Mouse (Mus musculus): ENCODE data around the gene Atf7. TPM values are rescaled to one million over a fixed set of nuclear protein-coding genes. Genes with fewer than 3 reads are reported as not detected.
A peak's percentile ranks its signal among the peaks of the same experiment; 100 is the strongest.

Gene Atf7
- polyA plus RNA-seq, 1 experiment from 2014 or later = 35.2 TPM

DNA sequence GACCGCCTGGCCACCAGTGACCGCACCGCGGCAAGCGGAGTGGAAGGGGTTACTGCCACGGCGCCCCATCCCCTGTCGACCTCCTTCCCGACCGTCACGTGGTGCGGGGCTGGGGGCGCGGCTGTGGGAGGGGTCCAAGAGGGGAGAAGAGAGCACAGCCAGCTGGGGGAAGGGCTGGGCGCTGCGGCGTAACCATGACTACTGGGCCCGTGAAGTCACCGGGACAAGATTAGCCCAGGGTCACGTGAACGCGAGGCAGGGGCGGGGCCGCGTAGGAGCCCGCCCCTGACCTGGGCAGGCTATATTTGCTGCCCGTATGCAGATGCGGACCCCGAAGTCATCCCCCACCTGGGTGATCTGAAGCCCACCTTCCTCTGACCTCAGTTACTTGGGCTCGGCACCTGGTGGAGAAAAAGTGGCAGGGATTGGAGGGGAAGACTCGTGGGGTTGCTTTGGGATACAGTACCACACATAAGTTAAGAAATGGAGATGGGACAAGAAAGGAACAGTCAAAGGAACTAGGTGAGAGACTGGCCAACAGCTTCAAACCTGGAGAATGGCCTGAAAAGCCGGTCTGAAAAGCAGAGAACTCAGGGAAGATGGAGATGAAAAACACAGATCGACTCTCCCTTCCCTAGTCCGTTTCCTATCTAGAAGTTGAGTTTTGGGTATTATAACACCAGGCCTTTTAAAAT is 114.5 kb downstream of the Atf7 start:
- H3K36me3 ChIP-seq = no peaks in the 10 kb centered on the region
- no peaks in the 10 kb centered on the region for H3K27me3 ChIP-seq (replicated peaks)
- H3K9ac ChIP-seq = peak overlapping the region; percentile 66
- H3K4me3 ChIP-seq (replicated peaks) = peak overlapping the region; percentile 70
- peak; percentile 94 for ATAC-seq (ENCODE audit: insufficient read depth, low FRiP score, low read depth)
- peak overlapping the region; percentile 95 for H3K4me2 ChIP-seq
- no peaks in the 10 kb centered on the region for H3K9me3 ChIP-seq
- peak overlapping the region; percentile 87 for H3K27ac ChIP-seq
- H3K4me1 ChIP-seq = peaks cover 30% of the 10 kb centered on the region
- WGBS = 4% methylated on average over 33 of the region's 34 CpGs

DNA sequence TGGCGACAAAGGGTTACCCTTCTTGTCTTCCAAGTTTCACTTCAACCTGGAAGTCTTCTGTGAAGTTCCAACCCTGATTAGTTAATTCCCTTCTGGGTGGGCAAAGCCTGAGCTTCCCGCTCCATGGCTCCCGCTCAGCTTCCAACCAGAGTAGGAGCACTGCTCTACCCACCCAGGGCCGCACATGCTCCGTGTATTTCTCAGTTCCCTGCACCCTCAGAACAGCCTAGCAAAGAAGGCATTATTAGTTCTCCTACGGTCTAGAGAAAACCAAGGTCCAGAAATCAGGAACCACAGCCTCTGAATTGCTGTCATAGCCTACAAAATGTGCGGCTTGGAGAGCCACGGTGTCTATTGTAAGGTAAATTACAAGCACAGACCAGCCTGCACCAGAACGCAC is 115.2 kb downstream of the Atf7 start:
- H3K27ac ChIP-seq = peak overlapping the region; percentile 87
- no peaks in the 10 kb centered on the region for H3K36me3 ChIP-seq
- H3K4me2 ChIP-seq = peak overlapping the region; percentile 95
- no peaks in the 10 kb centered on the region for H3K9me3 ChIP-seq
- H3K4me3 ChIP-seq (replicated peaks) = peak overlapping the region; percentile 70
- peak overlapping the region; percentile 66 for H3K9ac ChIP-seq
- peak; percentile 20; the same call in 1 of the 2 replicates for ATAC-seq (ENCODE audit: insufficient read depth, low FRiP score, low read depth)
- 4% methylated on average over 9 of the region's 9 CpGs for WGBS
- H3K27me3 ChIP-seq (replicated peaks) = no peaks in the 10 kb centered on the region
- peaks cover 24% of the 10 kb centered on the region for H3K4me1 ChIP-seq

DNA sequence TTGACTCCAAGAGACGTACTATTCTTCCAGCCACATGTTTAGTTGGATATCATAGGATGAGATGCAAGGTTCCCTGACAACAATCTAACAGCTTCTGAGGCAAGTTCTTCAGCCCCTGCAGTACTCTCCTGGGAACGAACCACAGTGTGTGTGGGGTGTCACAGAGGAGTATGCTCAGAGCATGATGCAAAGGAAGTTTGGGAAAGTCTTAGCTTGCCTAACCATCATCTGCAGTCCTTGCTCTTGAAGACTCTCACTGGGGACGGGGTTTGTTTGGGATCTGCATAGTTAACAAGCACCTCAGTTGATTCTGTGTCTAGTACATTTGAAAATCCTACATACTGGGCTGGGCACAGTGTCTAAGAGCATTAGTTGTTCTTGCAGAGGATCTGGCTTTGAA is 116.9 kb downstream of the Atf7 start:
- H3K9me3 ChIP-seq = no peaks in the 10 kb centered on the region
- no peak overlapping the region for H3K4me2 ChIP-seq
- H3K36me3 ChIP-seq = peaks cover 8% of the 10 kb centered on the region; the same call in 1 of the 2 replicates
- H3K27ac ChIP-seq = no peak overlapping the region
- no peak overlapping the region for H3K9ac ChIP-seq
- H3K4me3 ChIP-seq (replicated peaks) = no peak overlapping the region
- no peaks in the 10 kb centered on the region for H3K27me3 ChIP-seq (replicated peaks)
- WGBS = 77% methylated on average over 3 of the region's 3 CpGs
- no peak for ATAC-seq (ENCODE audit: insufficient read depth, low FRiP score, low read depth)
- H3K4me1 ChIP-seq = peaks cover 24% of the 10 kb centered on the region

DNA sequence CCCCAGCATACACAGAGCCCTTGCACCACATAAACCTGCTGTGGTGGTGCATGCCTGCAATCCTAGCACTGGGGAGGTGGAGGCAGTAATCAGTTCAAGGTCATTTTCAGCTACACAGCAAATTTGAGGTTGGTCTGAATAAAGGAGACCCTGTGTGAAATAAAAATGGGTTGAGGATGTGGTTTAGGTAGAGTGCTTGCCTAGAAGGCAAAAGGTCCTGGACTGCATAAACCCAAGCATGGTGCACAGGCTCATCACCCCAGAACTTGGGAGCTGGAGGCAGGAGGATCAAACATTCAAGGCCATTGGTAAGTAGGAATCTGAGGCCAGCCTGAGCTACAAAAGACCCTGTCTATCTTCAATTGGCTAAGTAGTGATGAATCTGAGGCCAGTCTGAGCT is 117.7 kb downstream of the Atf7 start:
- H3K27me3 ChIP-seq (replicated peaks) = no peaks in the 10 kb centered on the region
- no peak overlapping the region for H3K4me3 ChIP-seq (replicated peaks)
- H3K27ac ChIP-seq = no peak overlapping the region
- no peak overlapping the region for H3K9ac ChIP-seq
- ATAC-seq (ENCODE audit: insufficient read depth, low FRiP score, low read depth) = no peak
- H3K4me2 ChIP-seq = no peak overlapping the region
- no peaks in the 10 kb centered on the region for H3K9me3 ChIP-seq
- H3K36me3 ChIP-seq = peaks cover 15% of the 10 kb centered on the region
- H3K4me1 ChIP-seq = peaks cover 17% of the 10 kb centered on the region

DNA sequence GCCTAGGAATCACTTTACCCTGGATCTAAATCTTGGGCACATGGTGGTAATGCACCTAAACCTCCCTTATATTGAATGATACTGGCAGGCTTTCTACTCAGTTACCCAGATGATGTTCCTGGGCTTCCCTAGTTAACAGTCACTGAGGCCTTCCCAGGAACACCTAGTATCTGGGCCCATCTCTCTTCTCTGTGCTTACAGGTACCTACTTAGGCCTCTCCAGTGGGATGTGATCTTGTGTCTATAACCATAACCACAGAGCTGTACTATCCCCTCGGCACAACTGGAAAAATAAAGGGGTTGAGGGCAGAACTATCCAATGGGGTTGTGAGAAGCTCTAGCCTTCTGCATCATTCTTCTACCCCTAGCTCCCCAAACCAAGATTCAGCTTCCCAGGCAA is 118.4 kb downstream of the Atf7 start:
- Histone ChIP-seq H3K4me2 (no peak overlapping the region), H3K36me3 (peaks cover 21% of the 10 kb centered on the region), H3K27ac (no peak overlapping the region), H3K9me3 (no peaks in the 10 kb centered on the region), H3K4me3 (replicated peaks) (no peak overlapping the region), H3K9ac (no peak overlapping the region), H3K4me1 (peaks cover 12% of the 10 kb centered on the region), H3K27me3 (replicated peaks) (no peaks in the 10 kb centered on the region)
- ATAC-seq (ENCODE audit: insufficient read depth, low FRiP score, low read depth) = no peak
- 82% methylated on average over 1 of the region's 1 CpGs for WGBS

DNA sequence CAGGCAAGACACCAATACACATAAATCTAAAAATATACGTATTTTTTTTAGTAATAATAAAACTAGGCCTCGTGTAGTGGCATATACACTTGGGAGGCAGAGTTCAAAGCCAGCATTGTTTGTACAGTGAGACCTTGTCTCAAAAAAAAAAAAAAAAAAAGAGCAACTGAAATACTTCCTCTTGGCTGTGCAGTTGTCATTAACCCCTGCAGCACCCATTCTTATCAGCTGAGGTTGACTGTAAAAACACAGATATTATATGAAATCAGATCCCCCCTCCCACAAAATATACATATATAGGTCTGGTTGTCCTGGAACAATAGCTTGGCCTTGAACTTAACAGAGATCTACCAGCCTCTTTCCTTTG is 118.8 kb downstream of the Atf7 start:
- ATAC-seq (ENCODE audit: insufficient read depth, low FRiP score, low read depth) = no peak
- 17% methylated on average over 2 of the region's 2 CpGs for WGBS
- H3K9ac ChIP-seq = no peak overlapping the region
- H3K4me2 ChIP-seq = no peak overlapping the region
- no peak overlapping the region for H3K4me3 ChIP-seq (replicated peaks)
- H3K4me1 ChIP-seq = peaks cover 8% of the 10 kb centered on the region
- H3K36me3 ChIP-seq = peaks cover 26% of the 10 kb centered on the region
- no peak overlapping the region for H3K27ac ChIP-seq
- H3K9me3 ChIP-seq = no peaks in the 10 kb centered on the region
- no peaks in the 10 kb centered on the region for H3K27me3 ChIP-seq (replicated peaks)

DNA sequence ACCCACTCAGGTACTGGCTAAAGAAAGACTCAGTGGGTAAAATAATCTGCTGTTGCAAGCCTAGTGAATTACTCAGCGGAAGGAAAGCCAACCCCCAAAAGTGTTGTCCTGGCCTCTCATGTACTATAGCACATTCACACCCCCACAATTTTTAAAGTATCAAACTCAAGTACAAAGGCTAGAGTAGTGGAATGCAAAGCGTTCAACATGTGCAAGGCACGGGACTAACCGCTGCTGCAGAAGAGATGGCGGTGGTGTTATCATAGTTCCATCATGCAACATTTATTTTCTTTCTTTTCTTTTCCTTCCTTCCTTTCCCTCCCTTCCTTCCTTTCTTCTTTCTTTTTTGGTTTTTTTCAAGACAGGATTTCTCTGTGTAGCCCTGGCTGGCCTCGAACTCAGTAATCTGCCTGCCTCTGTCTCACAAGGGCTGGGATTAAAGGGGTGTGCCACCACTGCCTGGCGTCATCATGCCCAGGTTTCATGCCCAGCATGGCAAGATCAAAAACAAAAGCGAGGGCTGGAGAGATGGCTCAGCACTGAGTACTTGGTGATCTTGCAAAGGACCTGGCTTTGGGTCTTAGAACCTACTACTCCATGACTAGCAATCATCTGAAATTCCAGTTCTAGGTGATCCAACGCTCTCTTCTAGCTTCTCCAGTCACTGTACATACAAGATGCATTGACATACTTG is 119.3 kb downstream of the Atf7 start:
- ATAC-seq (ENCODE audit: insufficient read depth, low FRiP score, low read depth) = no peak
- WGBS = 71% methylated on average over 9 of the region's 9 CpGs
- H3K4me2 ChIP-seq = no peak overlapping the region
- H3K27me3 ChIP-seq (replicated peaks) = no peaks in the 10 kb centered on the region
- H3K4me3 ChIP-seq (replicated peaks) = no peak overlapping the region
- no peak overlapping the region for H3K27ac ChIP-seq
- peaks cover 2% of the 10 kb centered on the region; the same call in 1 of the 2 replicates for H3K4me1 ChIP-seq
- H3K36me3 ChIP-seq = peaks cover 30% of the 10 kb centered on the region
- no peak overlapping the region for H3K9ac ChIP-seq
- H3K9me3 ChIP-seq = no peaks in the 10 kb centered on the region

DNA sequence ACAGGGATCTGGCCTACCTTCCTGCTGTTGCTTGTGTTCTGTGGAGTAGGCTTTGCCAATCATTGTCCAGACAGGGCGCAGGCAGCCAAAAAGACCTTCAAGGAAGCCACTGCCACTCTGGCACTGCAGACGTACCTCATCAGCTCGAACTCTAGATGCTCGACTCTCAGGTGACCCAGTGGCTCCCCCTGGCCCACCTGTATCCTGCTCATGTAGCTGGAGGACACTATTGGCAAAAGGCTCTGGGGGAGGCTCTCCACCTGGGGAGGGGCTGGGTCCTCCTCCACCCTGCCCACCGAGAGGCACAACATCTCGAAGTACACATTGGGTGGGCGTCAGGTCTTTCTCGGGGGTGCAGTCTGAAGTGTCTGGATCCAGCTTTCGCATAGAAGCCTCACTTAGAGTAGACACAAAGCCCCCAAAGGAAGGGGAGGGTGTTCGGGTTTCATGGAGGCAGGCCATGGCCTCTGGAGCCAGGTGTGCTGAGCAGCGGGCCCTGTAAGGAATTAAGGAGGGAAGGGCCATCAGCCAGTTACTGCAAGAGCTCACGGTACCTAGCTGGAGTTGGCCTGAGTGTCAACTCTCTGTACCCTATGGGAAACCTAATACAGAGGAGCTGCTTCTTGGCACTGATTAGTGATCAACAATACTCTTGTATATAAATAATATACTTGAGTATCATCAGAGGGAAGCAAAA is 120.0 kb downstream of the Atf7 start:
- Histone ChIP-seq H3K4me1 (no peaks in the 10 kb centered on the region; the same call in 1 of the 2 replicates), H3K4me3 (replicated peaks) (no peak overlapping the region), H3K4me2 (no peak overlapping the region), H3K9ac (no peak overlapping the region), H3K27me3 (replicated peaks) (no peaks in the 10 kb centered on the region), H3K27ac (no peak overlapping the region), H3K36me3 (peaks cover 37% of the 10 kb centered on the region), H3K9me3 (no peaks in the 10 kb centered on the region)
- ATAC-seq (ENCODE audit: insufficient read depth, low FRiP score, low read depth) = no peak
- WGBS = 59% methylated on average over 12 of the region's 12 CpGs

DNA sequence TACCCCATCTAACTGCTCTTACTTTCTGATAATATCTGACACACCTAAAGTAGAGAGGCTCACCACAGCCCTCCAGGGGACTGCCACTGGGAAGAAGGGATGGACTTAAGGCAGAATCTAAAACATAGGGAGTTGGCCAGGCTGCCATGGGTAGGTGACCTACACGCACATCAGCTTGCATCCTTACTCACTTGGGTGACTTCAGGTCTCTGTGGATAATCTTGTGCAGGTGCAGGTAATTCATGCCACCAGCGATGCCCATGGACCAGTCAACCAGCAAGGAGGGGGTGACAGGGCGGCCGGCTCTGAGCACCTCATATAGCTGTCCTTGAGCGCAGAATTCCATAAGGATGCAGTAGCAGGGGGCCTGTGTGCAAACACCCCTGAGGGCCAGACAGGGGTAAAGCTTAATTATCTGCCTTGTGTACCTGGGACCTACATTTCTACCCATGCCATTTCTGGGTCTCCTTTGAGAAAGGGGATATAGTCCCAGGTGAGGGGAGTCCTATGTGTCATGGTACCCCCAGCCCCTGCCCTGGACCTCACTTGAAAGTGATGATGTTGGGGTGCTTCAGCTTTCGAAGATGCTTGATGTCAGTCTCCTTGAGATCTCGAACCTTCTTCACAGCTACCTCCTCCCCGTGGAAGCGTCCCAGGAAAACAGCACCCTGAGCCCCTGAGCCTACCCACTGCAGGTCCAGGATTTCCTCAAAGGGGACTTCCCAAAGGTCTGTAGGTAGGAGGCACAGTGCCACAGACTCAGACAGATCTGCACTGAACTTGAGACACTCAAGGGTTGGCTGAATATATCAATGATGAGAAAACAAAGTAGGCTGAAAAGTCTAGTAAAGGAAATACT is 121.1 kb downstream of the Atf7 start:
- Histone ChIP-seq H3K36me3 (peaks cover 48% of the 10 kb centered on the region), H3K9me3 (no peaks in the 10 kb centered on the region), H3K4me1 (no peaks in the 10 kb centered on the region), H3K4me3 (replicated peaks) (no peak overlapping the region), H3K27me3 (replicated peaks) (no peaks in the 10 kb centered on the region), H3K4me2 (no peak overlapping the region), H3K9ac (no peak overlapping the region), H3K27ac (no peak overlapping the region)
- ATAC-seq (ENCODE audit: insufficient read depth, low FRiP score, low read depth) = no peak
- WGBS = 84% methylated on average over 9 of the region's 9 CpGs

DNA sequence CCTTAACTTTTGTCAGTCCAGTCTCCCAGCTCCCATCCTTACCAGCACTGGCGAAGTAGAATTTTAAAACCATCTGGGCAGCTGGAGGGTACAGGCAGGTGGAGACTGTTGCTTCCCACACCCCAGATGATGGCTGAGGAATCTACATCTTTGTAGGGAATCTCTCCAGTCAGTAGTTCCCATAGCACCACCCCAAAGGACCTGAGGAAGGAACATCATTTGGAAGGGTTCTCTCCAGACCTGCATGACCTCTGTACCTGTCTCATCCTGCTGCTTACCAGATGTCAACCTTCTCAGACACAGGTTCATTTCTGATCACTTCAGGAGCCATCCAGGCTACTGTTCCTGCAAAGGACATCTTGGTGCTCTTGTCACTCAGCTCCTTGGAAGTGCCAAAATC is 121.8 kb downstream of the Atf7 start, which contains the start of gene Gm10337:
Gene Gm10337, plus strand, starts transcription at position 276 of the 400 bp plus-strand sequence.
- peaks cover 48% of the 10 kb centered on the region for H3K36me3 ChIP-seq

DNA sequence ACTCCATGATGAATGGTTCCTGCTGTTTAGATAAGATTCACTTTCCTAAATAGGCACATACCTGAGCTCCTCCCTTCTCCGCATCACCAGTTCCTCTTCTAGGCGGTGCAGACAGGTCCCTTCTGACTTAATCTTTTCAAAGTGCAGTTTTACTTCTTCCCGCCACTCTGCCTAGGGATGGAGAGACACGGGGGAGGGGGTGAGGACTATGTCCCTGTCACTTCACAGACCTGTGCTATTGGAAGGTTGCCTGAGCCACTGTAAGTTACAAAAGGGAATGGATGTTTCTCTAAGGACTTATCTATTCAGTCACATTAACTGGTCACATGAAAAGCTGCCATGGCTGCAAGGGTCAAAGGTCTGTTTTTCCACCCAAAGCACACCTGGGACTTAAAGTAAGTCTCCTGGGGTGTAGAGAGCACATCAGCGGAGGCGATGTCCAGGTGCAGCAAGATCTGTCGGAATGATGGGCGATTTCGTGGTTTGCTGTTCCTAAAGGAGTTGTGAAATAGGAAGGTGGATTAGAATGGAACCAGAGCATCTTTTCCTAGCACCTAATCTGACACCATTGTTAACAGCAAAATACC is 122.9 kb downstream of the Atf7 start:
- H3K27ac ChIP-seq = no peak overlapping the region
- H3K27me3 ChIP-seq (replicated peaks) = no peaks in the 10 kb centered on the region
- H3K4me2 ChIP-seq = no peak overlapping the region
- H3K9me3 ChIP-seq = no peaks in the 10 kb centered on the region
- H3K9ac ChIP-seq = no peak overlapping the region
- 57% methylated on average over 9 of the region's 9 CpGs for WGBS
- H3K4me1 ChIP-seq = no peaks in the 10 kb centered on the region
- no peak overlapping the region for H3K4me3 ChIP-seq (replicated peaks)
- no peak for ATAC-seq (ENCODE audit: insufficient read depth, low FRiP score, low read depth)
- peaks cover 52% of the 10 kb centered on the region for H3K36me3 ChIP-seq

More for the DNA sequence above, 121.8 kb downstream of the Atf7 start, which contains the start of gene Gm10337:
- ATAC-seq (ENCODE audit: insufficient read depth, low FRiP score, low read depth) = no peak
- 85% methylated on average over 1 of the region's 1 CpGs for WGBS
- Histone ChIP-seq H3K4me1 (no peaks in the 10 kb centered on the region), H3K27ac (no peak within 1 kb of the TSS), H3K9ac (no peak within 1 kb of the TSS), H3K4me2 (no peak within 1 kb of the TSS), H3K27me3 (replicated peaks) (no peaks in the 10 kb centered on the region), H3K4me3 (replicated peaks) (no peak within 1 kb of the TSS), H3K9me3 (no peaks in the 10 kb centered on the region)

Measured in stomach, embryonic 15.5 days (tissue).